Mouse (Mus musculus): ENCODE data around the gene Efemp2.

DNA sequence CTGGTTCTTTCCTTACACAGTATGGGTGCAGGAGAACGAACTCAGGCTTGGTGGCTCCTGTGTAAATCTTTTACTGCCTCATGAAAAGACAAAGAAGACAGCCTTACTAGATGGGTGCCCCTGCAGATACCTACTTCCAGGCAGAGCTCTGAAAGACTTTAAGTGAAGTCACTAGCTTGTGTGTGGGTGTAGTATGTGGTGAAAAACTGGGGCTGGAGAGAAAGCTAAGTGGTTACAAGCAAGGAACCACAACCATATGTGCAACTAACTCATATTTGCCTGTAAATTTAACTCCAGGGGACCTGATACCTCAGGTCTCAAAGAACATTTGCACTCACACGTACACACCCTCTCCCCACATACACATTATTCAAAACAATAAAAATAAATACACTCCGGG, 13.9 kb upstream of the Efemp2 start:
- TF ChIP-seq CTCF (IDR thresholded peaks at IDR 0.05; ENCODE audit: insufficient read depth, low read length) (no peak), POLR2A (IDR thresholded peaks at IDR 0.05; ENCODE audit: borderline replicate concordance, extremely low read depth, low read depth, low read length) (no peak)
